Mouse (Mus musculus) lung, postnatal 0 days (tissue): ENCODE data around the gene a. TPM values are rescaled to one million over a fixed set of nuclear protein-coding genes. Genes with fewer than 3 reads are reported as not detected.

ENCODE experiments used
- ATAC-seq: fragments of 200-750 bp; cut with Nextera tagmentation; 2 replicates; pipeline ENCODE4 v1.8.0; 2017; ENCODE audit warnings: moderate library complexity
- DNase-seq: peaks from one replicate; pipeline ENCODE4 v3.0.0-alpha.2; 2016; ENCODE audit warnings: low spot score
- H3K27ac ChIP-seq: fragments of 300-500 bp; sonication (generic); 2 replicates; pipeline ENCODE4 v1.5.1; 2014; ENCODE audit warnings: antibody characterized with exemption, mild to moderate bottlenecking, low read length, mixed read lengths
- H3K27me3 ChIP-seq: fragments of 300-500 bp; sonication (generic); replicated peaks from 2 replicates; pipeline ENCODE4 v1.6.1; 2014; ENCODE audit warnings: low read length, mixed read lengths; ENCODE audit not compliant: insufficient read depth
- H3K36me3 ChIP-seq: fragments of 300-500 bp; sonication (generic); 2 replicates; pipeline ENCODE4 v1.6.1; 2014; ENCODE audit warnings: low read length, mixed read lengths; ENCODE audit not compliant: insufficient read depth
- H3K4me1 ChIP-seq: fragments of 300-500 bp; sonication (generic); 2 replicates; pipeline ENCODE4 v1.6.1; 2014; ENCODE audit warnings: antibody characterized with exemption, low read depth, low read length, mixed read lengths; ENCODE audit not compliant: insufficient read depth
- H3K4me2 ChIP-seq: fragments of 300-500 bp; sonication (generic); replicated peaks from 2 replicates; pipeline ENCODE4 v1.6.1; 2014; ENCODE audit warnings: low read depth, mild to moderate bottlenecking, low read length, moderate library complexity, mixed read lengths
- H3K4me3 ChIP-seq: fragments of 300-500 bp; sonication (generic); 2 replicates; pipeline ENCODE4 v1.5.1; 2014; ENCODE audit warnings: low read depth, low read length
- H3K9ac ChIP-seq: fragments of 300-500 bp; sonication (generic); replicated peaks from 2 replicates; pipeline ENCODE4 v1.6.1; 2014; ENCODE audit warnings: low read depth, mild to moderate bottlenecking
- H3K9me3 ChIP-seq: fragments of 300-500 bp; sonication (generic); 2 replicates; pipeline ENCODE4 v1.6.1; 2016; ENCODE audit warnings: low read length, mixed read lengths
- CTCF ChIP-seq: IDR thresholded peaks from 2 replicates; pipeline ENCODE4 v1.5.1; 2016; ENCODE audit warnings: antibody characterized with exemption, mild to moderate bottlenecking
- EP300 ChIP-seq: IDR thresholded peaks from 2 replicates; pipeline ENCODE4 v1.6.1; 2016; ENCODE audit warnings: antibody characterized with exemption, mild to moderate bottlenecking, control low read depth
- WGBS: fragments of 180-500 bp; shearing (Covaris S2); extraction: QIAGEN DNeasy Blood & Tissue Kit; methylation state at CpG from one replicate; pipeline ENCODE4 v1.1.7; 2014; 5-methylcytosine and 5-hydroxymethylcytosine counted together
- polyA plus RNA-seq: library from polyadenylated mRNA; unstranded; fragments of >200 nt; fragmentation: Nextera tagmentation; extraction: Ambion mirVana; gene quantifications from 2 replicates; pipeline ENCODE4 v1.2.1, GENCODE M21; 2015

Gene a
- polyA plus RNA-seq, 1 experiment from 2014 or later: not detected

DNA sequence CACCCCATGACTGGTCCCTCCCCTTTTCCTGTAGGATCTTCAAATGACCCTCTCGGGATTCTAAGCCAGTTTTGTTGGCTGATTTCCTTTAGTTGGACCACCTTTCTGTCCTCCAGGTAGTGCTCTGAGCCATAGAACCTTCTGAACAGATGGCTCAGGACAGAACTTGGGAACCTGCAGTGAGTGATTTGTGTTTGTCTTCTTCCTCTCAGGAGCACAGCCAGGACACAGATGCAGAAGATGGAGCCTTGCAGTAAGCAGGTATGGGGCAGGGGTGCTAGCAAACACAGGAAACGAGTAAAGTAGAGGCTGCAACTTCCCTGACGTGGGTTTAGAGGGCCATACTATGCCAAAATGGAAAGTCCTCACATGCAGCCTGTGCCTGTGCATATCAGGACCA, 74.5 kb downstream of the a start:
- H3K27ac ChIP-seq: no peak overlapping the region
- ATAC-seq (no peak), DNase-seq (no peak)
- 75% methylated on average over 3 of the region's 3 CpGs for WGBS
- no peaks in the 10 kb centered on the region for H3K4me1 ChIP-seq
- no peak overlapping the region for H3K9ac ChIP-seq
- TF ChIP-seq CTCF (no peak), EP300 (no peak)
- no peaks in the 10 kb centered on the region for H3K9me3 ChIP-seq
- no peaks in the 10 kb centered on the region for H3K27me3 ChIP-seq
- H3K4me3 ChIP-seq: no peak overlapping the region
- peaks cover 53% of the 10 kb centered on the region for H3K36me3 ChIP-seq
- no peak overlapping the region for H3K4me2 ChIP-seq

DNA sequence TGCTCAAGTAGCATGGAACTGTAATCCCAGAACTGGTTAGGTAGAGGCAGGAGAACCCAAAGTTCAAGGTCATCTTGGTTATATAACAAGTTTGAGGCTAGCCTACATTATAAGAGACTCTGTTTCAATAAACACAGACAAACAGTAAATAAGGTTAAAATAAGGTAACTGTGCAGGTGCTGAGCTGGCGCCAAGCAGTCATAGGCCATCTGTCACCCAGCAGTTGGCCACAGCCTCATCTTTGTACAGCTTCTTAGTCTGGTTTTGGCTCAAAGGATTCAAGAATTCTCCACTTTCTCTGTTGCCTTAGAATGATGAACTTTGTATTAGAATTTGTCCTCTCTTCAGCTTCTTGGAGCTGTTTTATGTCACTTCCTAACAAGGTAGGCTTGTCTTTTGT, 76.9 kb downstream of the a start:
- DNase-seq (no peak), ATAC-seq (no peak)
- WGBS: 93% methylated on average over 1 of the region's 1 CpGs
- Histone ChIP-seq H3K9me3 (no peaks in the 10 kb centered on the region), H3K27ac (no peak overlapping the region), H3K4me2 (no peak overlapping the region), H3K36me3 (peaks cover 45% of the 10 kb centered on the region), H3K4me3 (no peak overlapping the region), H3K4me1 (no peaks in the 10 kb centered on the region), H3K27me3 (no peaks in the 10 kb centered on the region), H3K9ac (no peak overlapping the region)
- TF ChIP-seq EP300 (no peak), CTCF (no peak)

DNA sequence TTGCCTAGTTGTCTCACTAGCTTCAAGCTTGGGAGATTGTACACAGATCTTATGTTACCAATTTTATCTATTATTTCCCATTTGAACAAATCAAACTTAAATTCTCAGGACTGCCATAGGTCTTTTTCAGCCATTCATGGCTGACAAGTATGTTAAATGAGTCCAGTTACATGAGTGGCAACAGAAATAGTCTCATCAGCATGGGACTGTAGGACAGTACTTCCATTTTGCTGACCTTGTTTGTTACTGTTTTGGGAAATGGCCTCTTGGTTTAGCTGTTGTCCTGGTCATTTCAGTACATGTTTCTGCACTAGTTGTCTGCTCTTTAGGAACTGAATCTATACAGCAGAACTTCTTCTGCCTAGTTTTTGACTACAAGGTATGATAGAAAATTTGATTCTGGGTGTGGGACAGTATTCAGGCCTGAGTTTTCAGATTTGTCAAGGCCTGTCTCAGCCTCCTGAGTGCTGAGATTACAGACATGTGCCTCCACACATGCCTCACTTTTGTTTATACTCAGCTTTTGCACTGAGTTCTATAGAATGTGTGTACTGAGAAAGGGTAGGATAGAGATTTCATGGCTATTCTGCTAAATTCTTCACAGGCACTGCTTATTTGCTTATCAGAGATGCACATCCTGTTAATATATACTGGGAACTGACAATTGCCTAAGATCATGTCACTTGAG, 78.9 kb downstream of the a start:
- Histone ChIP-seq H3K36me3 (peaks cover 37% of the 10 kb centered on the region), H3K27ac (no peak overlapping the region), H3K9me3 (no peaks in the 10 kb centered on the region), H3K9ac (no peak overlapping the region), H3K4me1 (no peaks in the 10 kb centered on the region), H3K4me3 (no peak overlapping the region), H3K4me2 (no peak overlapping the region), H3K27me3 (no peaks in the 10 kb centered on the region)
- TF ChIP-seq CTCF: no peak
- no peak for TF ChIP-seq EP300
- no peak for ATAC-seq
- no peak for DNase-seq

GRCm38 (mm10) chr2:154876621-154877020, 85.4 kb downstream of the a start:
- no peak overlapping the region for H3K27ac ChIP-seq
- H3K4me1 ChIP-seq: no peaks in the 10 kb centered on the region
- H3K27me3 ChIP-seq: no peaks in the 10 kb centered on the region
- ATAC-seq: no peak
- WGBS: 44% methylated on average over 2 of the region's 2 CpGs
- no peak overlapping the region for H3K4me2 ChIP-seq
- H3K36me3 ChIP-seq: peaks cover 16% of the 10 kb centered on the region; the same call in 1 of the 2 replicates
- H3K9ac ChIP-seq: no peak overlapping the region
- no peaks in the 10 kb centered on the region for H3K9me3 ChIP-seq
- DNase-seq: no peak
- no peak overlapping the region for H3K4me3 ChIP-seq
- TF ChIP-seq EP300: no peak
- TF ChIP-seq CTCF: no peak

GRCm38 (mm10) chr2:154891585-154891984, 100.4 kb downstream of the a start:
- Histone ChIP-seq H3K27me3 (no peaks in the 10 kb centered on the region), H3K36me3 (peaks cover 5% of the 10 kb centered on the region; the same call in 1 of the 2 replicates), H3K4me1 (no peaks in the 10 kb centered on the region), H3K4me3 (peak overlapping the region; percentile 84), H3K9ac (peak overlapping the region; percentile 86), H3K9me3 (no peaks in the 10 kb centered on the region), H3K27ac (peak overlapping the region; percentile 94; the same call in 1 of the 2 replicates), H3K4me2 (peak overlapping the region; percentile 71)
- 3% methylated on average over 2 of the region's 2 CpGs for WGBS
- TF ChIP-seq CTCF: no peak
- TF ChIP-seq EP300: no peak
- no peak for ATAC-seq
- DNase-seq: peak; percentile 37

DNA sequence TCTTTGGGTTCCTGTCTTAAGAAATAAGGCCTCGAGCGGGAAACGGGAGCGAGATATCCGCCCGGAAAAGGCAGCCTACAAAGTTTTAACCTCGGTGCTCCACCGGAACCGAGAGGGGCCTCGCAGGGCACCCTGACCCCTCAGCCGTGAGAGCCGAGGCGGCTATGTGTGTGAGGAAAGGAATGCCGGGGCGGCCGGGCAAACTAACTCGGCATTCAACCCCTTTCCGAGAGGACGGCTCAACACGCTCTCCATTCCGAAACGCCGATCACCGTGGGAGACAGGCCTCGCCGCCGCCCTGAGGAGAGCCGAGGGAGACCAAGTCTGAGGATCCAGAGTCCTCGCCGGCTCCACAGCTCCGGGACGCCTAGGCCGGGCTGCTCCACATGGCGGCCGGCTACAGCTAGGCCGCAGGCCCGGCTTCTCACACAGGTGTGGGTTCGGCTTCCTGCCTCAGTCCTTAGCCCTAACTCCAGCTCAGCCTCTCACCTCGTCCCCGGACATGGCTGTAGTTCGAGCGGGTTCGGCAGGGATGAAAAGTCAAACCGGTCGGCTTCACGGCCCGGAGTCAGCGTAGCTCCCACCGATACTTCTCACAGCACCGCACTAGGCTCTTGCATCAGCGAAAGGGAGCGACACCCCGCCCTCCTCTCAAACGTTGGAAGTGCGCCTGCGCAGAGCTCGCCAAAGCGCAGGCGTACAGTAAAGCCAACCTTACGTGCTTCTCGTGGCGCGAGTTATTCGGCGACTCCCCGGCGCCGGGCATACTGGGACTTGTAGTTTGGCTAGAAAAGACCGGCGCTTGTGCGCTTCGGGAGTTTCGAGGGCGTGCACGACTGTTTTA, 101.2 kb downstream of the a start, which contains the start of gene Eif2s2:
Gene Eif2s2, minus strand, starts transcription at position 735 of the 844 bp plus-strand sequence.
- Histone ChIP-seq H3K27ac (peak within 1 kb of the TSS; percentile 94), H3K4me1 (no peaks in the 10 kb centered on the region), H3K9me3 (no peaks in the 10 kb centered on the region), H3K27me3 (no peaks in the 10 kb centered on the region), H3K4me2 (peak within 1 kb of the TSS; percentile 71), H3K36me3 (no peaks in the 10 kb centered on the region; the same call in 1 of the 2 replicates), H3K9ac (peak within 1 kb of the TSS; percentile 86), H3K4me3 (peak within 1 kb of the TSS; percentile 84)
- DNase-seq (peak; percentile 99), ATAC-seq (peak; percentile 99)
- no peak for TF ChIP-seq EP300
- TF ChIP-seq CTCF: peak; percentile 9
- under 1% methylated on average over 73 of the region's 75 CpGs for WGBS
